Mouse (Mus musculus): ENCODE results near the gene Dnttip2.

The Dnttip2 gene

DNA sequence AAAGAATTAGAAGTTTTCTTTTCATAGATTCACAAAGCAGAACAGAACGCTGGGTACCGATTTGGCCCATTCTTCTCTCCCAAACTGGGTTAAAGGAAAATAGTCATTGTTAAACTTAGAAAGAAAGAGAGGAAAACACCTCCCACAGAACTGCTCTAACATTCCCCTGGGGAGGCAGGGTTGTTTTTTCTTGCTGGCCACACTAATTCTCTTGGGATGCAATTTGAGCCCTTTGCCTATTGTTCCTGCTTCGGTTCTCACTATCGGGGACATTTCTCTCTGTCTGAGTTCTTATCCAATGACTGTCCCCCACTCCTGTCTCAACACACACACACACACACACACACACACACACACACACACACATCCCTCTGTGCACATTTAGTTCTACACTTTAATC, 59.3 kb downstream of the Dnttip2 start:
- DNase-seq (ENCODE audit: low read depth): no peak

DNA sequence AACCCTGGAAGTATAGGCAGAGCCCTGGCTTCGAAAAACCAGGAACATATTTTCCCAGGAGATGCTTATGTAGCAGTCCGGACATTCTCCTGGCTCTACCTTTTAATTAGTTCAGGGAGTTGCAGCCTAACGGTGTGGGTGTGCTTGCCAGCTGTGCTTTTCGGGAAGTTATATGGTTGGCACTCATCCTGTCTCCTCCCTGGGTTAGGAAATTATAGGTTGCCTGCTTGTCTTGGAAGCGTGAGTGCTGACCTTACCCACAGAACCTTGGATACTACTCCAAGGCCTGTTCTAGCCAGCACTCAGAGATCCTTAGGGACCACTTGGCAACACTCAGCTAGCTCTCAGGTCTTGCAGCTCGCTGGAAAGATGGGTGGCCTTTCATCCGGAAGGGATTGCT, 59.7 kb downstream of the Dnttip2 start:
- no peak for DNase-seq (ENCODE audit: low read depth)

GRCm38 (mm10) chr3:122334375-122334774, 60.2 kb downstream of the Dnttip2 start:
- no peak for DNase-seq (ENCODE audit: low read depth)
